Mouse (Mus musculus) heart, postnatal 0 days (tissue): Measurements from ENCODE around the gene Tcf15. TPM values are rescaled to one million over a fixed set of nuclear protein-coding genes. Genes with fewer than 3 reads are reported as not detected.

ENCODE experiments used
- ATAC-seq: fragments of 200-750 bp; cut with Nextera tagmentation; 2 replicates; pipeline ENCODE4 v1.8.0; 2017; ENCODE audit warnings: low read depth, moderate number of reproducible peaks, moderate library complexity; ENCODE audit not compliant: insufficient read depth
- DNase-seq: peaks from one replicate; pipeline ENCODE4 v3.0.0-alpha.2; 2016; ENCODE audit warnings: low spot score
- H3K27ac ChIP-seq: fragments of 300-500 bp; sonication (generic); 2 replicates; pipeline ENCODE4 v1.5.1; 2014; ENCODE audit warnings: low read depth, mild to moderate bottlenecking
- H3K27me3 ChIP-seq: fragments of 300-500 bp; sonication (generic); 2 replicates; pipeline ENCODE4 v1.6.1; 2014; ENCODE audit warnings: low read length, mixed read lengths; ENCODE audit not compliant: control insufficient read depth, insufficient read depth
- H3K36me3 ChIP-seq: fragments of 300-500 bp; sonication (generic); replicated peaks from 2 replicates; pipeline ENCODE4 v1.6.1; 2014; ENCODE audit warnings: low read length, mixed read lengths; ENCODE audit not compliant: control insufficient read depth, insufficient read depth
- H3K4me1 ChIP-seq: fragments of 300-500 bp; sonication (generic); 2 replicates; pipeline ENCODE4 v1.6.1; 2014; ENCODE audit warnings: antibody characterized with exemption; ENCODE audit not compliant: control insufficient read depth, insufficient read depth
- H3K4me2 ChIP-seq: fragments of 300-500 bp; sonication (generic); 2 replicates; pipeline ENCODE4 v1.6.1; 2014; ENCODE audit warnings: low read depth, mild to moderate bottlenecking, low read length, moderate library complexity
- H3K4me3 ChIP-seq: fragments of 300-500 bp; sonication (generic); 2 replicates; pipeline ENCODE4 v1.5.1; 2014; ENCODE audit warnings: low read depth, low read length
- H3K9ac ChIP-seq: fragments of 300-500 bp; sonication (generic); replicated peaks from 2 replicates; pipeline ENCODE4 v1.6.1; 2014; ENCODE audit warnings: low read depth, low read length, mixed read lengths
- H3K9me3 ChIP-seq: fragments of 300-500 bp; sonication (generic); replicated peaks from 2 replicates; pipeline ENCODE4 v1.6.1; 2016; ENCODE audit warnings: low read length; ENCODE audit not compliant: control insufficient read depth
- CTCF ChIP-seq: IDR thresholded peaks from 2 replicates; pipeline ENCODE4 v1.5.1; 2016; ENCODE audit warnings: antibody characterized with exemption, control low read depth, low read depth
- EP300 ChIP-seq: IDR thresholded peaks from 2 replicates; pipeline ENCODE4 v1.6.1; 2016; ENCODE audit warnings: antibody characterized with exemption, low read depth
- WGBS: fragments of 180-500 bp; shearing (Covaris S2); extraction: QIAGEN DNeasy Blood & Tissue Kit; methylation state at CpG from one replicate; pipeline ENCODE4 v1.1.7; 2014; 5-methylcytosine and 5-hydroxymethylcytosine counted together
- polyA plus RNA-seq: library from polyadenylated mRNA; unstranded; fragments of >200 nt; fragmentation: Nextera tagmentation; extraction: Ambion mirVana; gene quantifications from 2 replicates; pipeline ENCODE4 v1.2.1, GENCODE M21; 2015
- total RNA-seq: library from RNA; depleted of rRNA; stranded (reverse); fragments of >200 nt; gene quantifications from 2 replicates; pipeline ENCODE4 v1.2.3, GENCODE M21; 2014; ENCODE audit warnings: low replicate concordance

Tcf15 gene
- total and polyA plus RNA-seq, 2 experiments from 2014 or later, result 23.0 to 36.8 TPM

- no peaks in the 10 kb centered on the region for H3K9me3 ChIP-seq
- H3K4me1 ChIP-seq, result 0 out of 2 replicates have a peak, but pooled peaks cover 4% of the 10 kb centered on the region
- H3K27ac ChIP-seq, result no peak overlapping the region
- no peaks in the 10 kb centered on the region for H3K36me3 ChIP-seq
- TF ChIP-seq EP300, result no peak
- TF ChIP-seq CTCF, result no peak
- no peak overlapping the region for H3K9ac ChIP-seq
- H3K27me3 ChIP-seq, result 0 out of 2 replicates have a peak, but pooled peaks cover 4% of the 10 kb centered on the region
- WGBS, result 71% methylated on average over 2 of the region's 2 CpGs
- ATAC-seq (no peak), DNase-seq (no peak)
- H3K4me3 ChIP-seq, result no peak overlapping the region
- no peak overlapping the region for H3K4me2 ChIP-seq
These were observed 14.8 kb upstream of the Tcf15 start for GRCm38 (mm10) chr2:152128597-152128996.

GRCm38 (mm10) chr2:152129778-152130177, 13.6 kb upstream of the Tcf15 start:
- no peak overlapping the region for H3K27ac ChIP-seq
- WGBS, result 67% methylated on average over 3 of the region's 3 CpGs
- H3K4me3 ChIP-seq, result no peak overlapping the region
- no peak overlapping the region for H3K4me2 ChIP-seq
- no peaks in the 10 kb centered on the region for H3K9me3 ChIP-seq
- H3K36me3 ChIP-seq, result no peaks in the 10 kb centered on the region
- DNase-seq (no peak), ATAC-seq (no peak)
- no peak overlapping the region for H3K9ac ChIP-seq
- H3K27me3 ChIP-seq, result 0 out of 2 replicates have a peak, but pooled peaks cover 4% of the 10 kb centered on the region
- no peak for TF ChIP-seq CTCF
- no peak for TF ChIP-seq EP300
- H3K4me1 ChIP-seq, result 0 out of 2 replicates have a peak, but pooled peaks cover 4% of the 10 kb centered on the region

GRCm38 (mm10) chr2:152132016-152132415, 11.3 kb upstream of the Tcf15 start:
- H3K4me1 ChIP-seq, result 0 out of 2 replicates have a peak, but pooled peaks cover 4% of the 10 kb centered on the region
- no peak for ATAC-seq
- no peaks in the 10 kb centered on the region for H3K36me3 ChIP-seq
- no peak for DNase-seq
- no peak overlapping the region for H3K4me3 ChIP-seq
- 0 out of 2 replicates have a peak, but pooled peaks cover 4% of the 10 kb centered on the region for H3K27me3 ChIP-seq
- TF ChIP-seq CTCF (no peak), EP300 (no peak)
- WGBS, result 45% methylated on average over 9 of the region's 9 CpGs
- H3K9me3 ChIP-seq, result no peaks in the 10 kb centered on the region
- no peak overlapping the region for H3K27ac ChIP-seq
- no peak overlapping the region for H3K9ac ChIP-seq
- H3K4me2 ChIP-seq, result no peak overlapping the region

GRCm38 (mm10) chr2:152132691-152133090, 10.7 kb upstream of the Tcf15 start:
- ATAC-seq (no peak), DNase-seq (no peak)
- Histone ChIP-seq H3K9me3 (no peaks in the 10 kb centered on the region), H3K4me3 (no peak overlapping the region), H3K27me3 (0 out of 2 replicates have a peak, but pooled peaks cover 4% of the 10 kb centered on the region), H3K4me1 (0 out of 2 replicates have a peak, but pooled peaks cover 4% of the 10 kb centered on the region), H3K36me3 (no peaks in the 10 kb centered on the region), H3K9ac (no peak overlapping the region), H3K27ac (no peak overlapping the region), H3K4me2 (no peak overlapping the region)
- WGBS, result 42% methylated on average over 8 of the region's 8 CpGs
- no peak for TF ChIP-seq EP300
- TF ChIP-seq CTCF, result no peak

GRCm38 (mm10) chr2:152139191-152139987, 4.0 kb upstream of the Tcf15 start:
- Histone ChIP-seq H3K4me3 (no peak overlapping the region), H3K9me3 (no peaks in the 10 kb centered on the region), H3K4me1 (peaks cover 13% of the 10 kb centered on the region), H3K27me3 (peaks cover 42% of the 10 kb centered on the region), H3K9ac (no peak overlapping the region), H3K27ac (no peak overlapping the region), H3K4me2 (no peak overlapping the region), H3K36me3 (no peaks in the 10 kb centered on the region)
- ATAC-seq (no peak), DNase-seq (no peak)
- TF ChIP-seq CTCF (no peak), EP300 (no peak)
- 61% methylated on average over 10 of the region's 10 CpGs for WGBS
